Mouse (Mus musculus): Measurements from ENCODE around the gene Det1.

The Det1 gene

GRCm38 (mm10) chr7:78782639-78783581 lies 64.2 kb downstream of the Det1 start, which contains the start of the genes Mrps11 and Mrpl46:
TSS of gene Mrps11 (plus strand) at chr7:78783119.
TSS of gene Mrpl46 (minus strand) at chr7:78783531.
- DNase-seq (ENCODE audit: low spot score): peak; percentile 90

- no peak for DNase-seq (ENCODE audit: low spot score)
Observed at GRCm38 (mm10) chr7:78778741-78779140, 68.3 kb downstream of the Det1 start.

Data from testis, postnatal 14 days (tissue).